Mouse (Mus musculus) forebrain, embryonic 13.5 days (tissue): ENCODE measurements around the gene Lrrfip2. TPM values are rescaled to one million over a fixed set of nuclear protein-coding genes. Genes with fewer than 3 reads are reported as not detected.

Source experiments
- ATAC-seq: fragments of 200-750 bp; cut with Nextera tagmentation; 2 replicates; pipeline ENCODE4 v1.8.0; 2017
- H3K27ac ChIP-seq: fragments of 300-500 bp; sonication (generic); 2 replicates; pipeline ENCODE4 v1.5.1; 2015; ENCODE audit warnings: inconsistent platforms, mild to moderate bottlenecking, moderate library complexity
- H3K27me3 ChIP-seq: fragments of 300-500 bp; sonication (generic); 2 replicates; pipeline ENCODE4 v1.6.1; 2015; ENCODE audit warnings: mild to moderate bottlenecking, inconsistent platforms
- H3K36me3 ChIP-seq: fragments of 300-500 bp; sonication (generic); 2 replicates; pipeline ENCODE4 v1.6.1; 2015; ENCODE audit warnings: mild to moderate bottlenecking, inconsistent platforms; ENCODE audit not compliant: poor library complexity, severe bottlenecking
- H3K4me1 ChIP-seq: fragments of 300-500 bp; sonication (generic); 2 replicates; pipeline ENCODE4 v1.6.1; 2015; ENCODE audit warnings: inconsistent platforms
- H3K4me2 ChIP-seq: fragments of 300-500 bp; sonication (generic); 2 replicates; pipeline ENCODE4 v1.6.1; 2015; ENCODE audit warnings: inconsistent platforms, mild to moderate bottlenecking, moderate library complexity
- H3K4me3 ChIP-seq: fragments of 300-500 bp; sonication (generic); 2 replicates; pipeline ENCODE4 v1.5.1; 2015; ENCODE audit warnings: mild to moderate bottlenecking, inconsistent platforms
- H3K9ac ChIP-seq: fragments of 300-500 bp; sonication (generic); 2 replicates; pipeline ENCODE4 v1.6.1; 2015; ENCODE audit warnings: mild to moderate bottlenecking, inconsistent platforms
- H3K9me3 ChIP-seq: fragments of 300-500 bp; sonication (generic); replicated peaks from 2 replicates; pipeline ENCODE4 v1.6.1; 2016; ENCODE audit warnings: inconsistent platforms
- WGBS: fragments of 180-500 bp; shearing (Covaris S2); methylation state at CpG from one replicate; pipeline ENCODE4 v1.1.7; 2015; 5-methylcytosine and 5-hydroxymethylcytosine counted together
- polyA plus RNA-seq: library from polyadenylated mRNA; unstranded; fragments of >200 nt; fragmentation: Nextera tagmentation; extraction: Ambion mirVana; gene quantifications from 2 replicates; pipeline ENCODE4 v1.2.1, GENCODE M21; 2015

The Lrrfip2 gene
- polyA plus RNA-seq, 1 experiment from 2014 or later: 42.1 TPM

- Histone ChIP-seq H3K4me1 (no peaks in the 10 kb centered on the region), H3K9ac (no peak overlapping the region), H3K36me3 (peaks cover 74% of the 10 kb centered on the region), H3K9me3 (no peaks in the 10 kb centered on the region), H3K4me2 (no peak overlapping the region), H3K27me3 (no peaks in the 10 kb centered on the region), H3K4me3 (no peak overlapping the region), H3K27ac (no peak overlapping the region)
- WGBS: 73% methylated on average over 4 of the region's 4 CpGs
- ATAC-seq: no peak
Observed at GRCm38 (mm10) chr9:111239821-111240220, 122.4 kb downstream of the Lrrfip2 start.

- ATAC-seq: no peak
Observed at GRCm38 (mm10) chr9:111243384-111243783, 126.0 kb downstream of the Lrrfip2 start.

GRCm38 (mm10) chr9:111245546-111245945 lies 128.2 kb downstream of the Lrrfip2 start:
- Histone ChIP-seq H3K4me3 (no peak overlapping the region), H3K9me3 (no peaks in the 10 kb centered on the region), H3K4me1 (no peaks in the 10 kb centered on the region), H3K9ac (no peak overlapping the region), H3K4me2 (no peak overlapping the region), H3K36me3 (peaks cover 58% of the 10 kb centered on the region), H3K27ac (no peak overlapping the region), H3K27me3 (no peaks in the 10 kb centered on the region)
- WGBS: 79% methylated on average over 6 of the region's 6 CpGs
- ATAC-seq: no peak

More at GRCm38 (mm10) chr9:111243384-111243783, 126.0 kb downstream of the Lrrfip2 start:
- Histone ChIP-seq H3K9ac (no peak overlapping the region), H3K4me3 (no peak overlapping the region), H3K27me3 (no peaks in the 10 kb centered on the region), H3K27ac (no peak overlapping the region), H3K4me1 (no peaks in the 10 kb centered on the region), H3K9me3 (no peaks in the 10 kb centered on the region), H3K4me2 (no peak overlapping the region), H3K36me3 (peaks cover 59% of the 10 kb centered on the region)
- WGBS: 90% methylated on average over 6 of the region's 6 CpGs

GRCm38 (mm10) chr9:111247682-111248246 lies 130.4 kb downstream of the Lrrfip2 start:
- Histone ChIP-seq H3K9me3 (no peaks in the 10 kb centered on the region), H3K36me3 (peaks cover 67% of the 10 kb centered on the region), H3K4me1 (no peaks in the 10 kb centered on the region), H3K27me3 (no peaks in the 10 kb centered on the region), H3K27ac (no peak overlapping the region), H3K4me2 (no peak overlapping the region), H3K4me3 (no peak overlapping the region), H3K9ac (no peak overlapping the region)
- 89% methylated on average over 3 of the region's 3 CpGs for WGBS
- ATAC-seq: no peak

- no peak overlapping the region for H3K27ac ChIP-seq
- H3K9ac ChIP-seq: no peak overlapping the region
- ATAC-seq: no peak
- WGBS: 82% methylated on average over 7 of the region's 7 CpGs
- H3K4me1 ChIP-seq: no peaks in the 10 kb centered on the region
- H3K27me3 ChIP-seq: no peaks in the 10 kb centered on the region
- no peak overlapping the region for H3K4me3 ChIP-seq
- H3K4me2 ChIP-seq: no peak overlapping the region
- no peaks in the 10 kb centered on the region for H3K9me3 ChIP-seq
- H3K36me3 ChIP-seq: peaks cover 83% of the 10 kb centered on the region
Observed at GRCm38 (mm10) chr9:111252161-111252869, 134.9 kb downstream of the Lrrfip2 start.

- 66% methylated on average over 1 of the region's 1 CpGs for WGBS
- Histone ChIP-seq H3K4me3 (no peak overlapping the region), H3K27me3 (no peaks in the 10 kb centered on the region), H3K36me3 (peaks cover 81% of the 10 kb centered on the region), H3K9me3 (no peaks in the 10 kb centered on the region), H3K4me2 (no peak overlapping the region), H3K9ac (no peak overlapping the region), H3K27ac (no peak overlapping the region), H3K4me1 (no peaks in the 10 kb centered on the region)
- ATAC-seq: no peak
Observed at GRCm38 (mm10) chr9:111260360-111260985, 143.1 kb downstream of the Lrrfip2 start.

GRCm38 (mm10) chr9:111261356-111261755 lies 144.0 kb downstream of the Lrrfip2 start:
- no peak for ATAC-seq
- no peak overlapping the region for H3K4me3 ChIP-seq
- H3K9me3 ChIP-seq: no peaks in the 10 kb centered on the region
- H3K27ac ChIP-seq: no peak overlapping the region
- no peaks in the 10 kb centered on the region for H3K27me3 ChIP-seq
- H3K4me2 ChIP-seq: no peak overlapping the region
- peaks cover 78% of the 10 kb centered on the region for H3K36me3 ChIP-seq
- H3K4me1 ChIP-seq: no peaks in the 10 kb centered on the region
- WGBS: 95% methylated on average over 4 of the region's 4 CpGs
- H3K9ac ChIP-seq: no peak overlapping the region

GRCm38 (mm10) chr9:111267998-111268397 lies 150.6 kb downstream of the Lrrfip2 start:
- over 99% methylated on average over 2 of the region's 2 CpGs for WGBS
- no peak overlapping the region for H3K27ac ChIP-seq
- H3K9ac ChIP-seq: no peak overlapping the region
- peaks cover 34% of the 10 kb centered on the region for H3K36me3 ChIP-seq
- no peak overlapping the region for H3K4me3 ChIP-seq
- H3K4me1 ChIP-seq: peaks cover 17% of the 10 kb centered on the region
- no peak for ATAC-seq
- no peaks in the 10 kb centered on the region for H3K27me3 ChIP-seq
- H3K4me2 ChIP-seq: no peak overlapping the region
- no peaks in the 10 kb centered on the region for H3K9me3 ChIP-seq

- Histone ChIP-seq H3K4me2 (peak overlapping the region; percentile 70), H3K9ac (peak overlapping the region; percentile 76), H3K4me1 (peaks cover 43% of the 10 kb centered on the region), H3K36me3 (peaks cover 28% of the 10 kb centered on the region), H3K27ac (peak overlapping the region; percentile 88), H3K27me3 (no peaks in the 10 kb centered on the region), H3K4me3 (peak overlapping the region; percentile 93), H3K9me3 (no peaks in the 10 kb centered on the region)
- no peak for ATAC-seq
- 14% methylated on average over 5 of the region's 5 CpGs for WGBS
Observed at GRCm38 (mm10) chr9:111270606-111271005, 153.2 kb downstream of the Lrrfip2 start.

- no peaks in the 10 kb centered on the region for H3K27me3 ChIP-seq
- H3K4me1 ChIP-seq: peaks cover 47% of the 10 kb centered on the region
- ATAC-seq: peak; percentile 77
- H3K9me3 ChIP-seq: no peaks in the 10 kb centered on the region
- peak overlapping the region; percentile 70 for H3K4me2 ChIP-seq
- H3K4me3 ChIP-seq: peak overlapping the region; percentile 93
- H3K9ac ChIP-seq: peak overlapping the region; percentile 76
- H3K27ac ChIP-seq: peak overlapping the region; percentile 88
- WGBS: under 1% methylated on average over 32 of the region's 32 CpGs
- H3K36me3 ChIP-seq: peaks cover 28% of the 10 kb centered on the region
Observed at GRCm38 (mm10) chr9:111271056-111271433, 153.7 kb downstream of the Lrrfip2 start.

- 0% methylated on average over 64 of the region's 64 CpGs for WGBS
- peak within 1 kb of the TSS; percentile 96 for H3K9ac ChIP-seq
- H3K36me3 ChIP-seq: peaks cover 25% of the 10 kb centered on the region
- H3K27me3 ChIP-seq: no peaks in the 10 kb centered on the region
- peak within 1 kb of the TSS; percentile 96 for H3K4me2 ChIP-seq
- peak within 1 kb of the TSS; percentile 93 for H3K4me3 ChIP-seq
- peaks cover 53% of the 10 kb centered on the region for H3K4me1 ChIP-seq
- ATAC-seq: peak; percentile 100
- H3K27ac ChIP-seq: peak within 1 kb of the TSS; percentile 93
- no peaks in the 10 kb centered on the region for H3K9me3 ChIP-seq
Observed at GRCm38 (mm10) chr9:111271434-111272160, 154.2 kb downstream of the Lrrfip2 start, which contains the start of the genes Mlh1 and Epm2aip1. Gene Mlh1, minus strand, starts transcription at chr9:111271791. Gene Epm2aip1, plus strand, starts transcription at chr9:111271929.

GRCm38 (mm10) chr9:111272356-111272755 lies 155.0 kb downstream of the Lrrfip2 start:
- H3K9me3 ChIP-seq: no peaks in the 10 kb centered on the region
- H3K27ac ChIP-seq: peak overlapping the region; percentile 93
- no peaks in the 10 kb centered on the region for H3K27me3 ChIP-seq
- ATAC-seq: no peak
- 12% methylated on average over 19 of the region's 19 CpGs for WGBS
- H3K36me3 ChIP-seq: peaks cover 21% of the 10 kb centered on the region
- peak overlapping the region; percentile 93 for H3K4me3 ChIP-seq
- H3K4me2 ChIP-seq: peak overlapping the region; percentile 96
- H3K9ac ChIP-seq: peak overlapping the region; percentile 96
- H3K4me1 ChIP-seq: peaks cover 56% of the 10 kb centered on the region
